Mouse (Mus musculus): ENCODE measurements around the gene Maml3. TPM values are rescaled to one million over a fixed set of nuclear protein-coding genes. Genes with fewer than 3 reads are reported as not detected.

Maml3 gene
- total RNA-seq, 2 experiments from 2014 or later = 7.8 TPM

DNA sequence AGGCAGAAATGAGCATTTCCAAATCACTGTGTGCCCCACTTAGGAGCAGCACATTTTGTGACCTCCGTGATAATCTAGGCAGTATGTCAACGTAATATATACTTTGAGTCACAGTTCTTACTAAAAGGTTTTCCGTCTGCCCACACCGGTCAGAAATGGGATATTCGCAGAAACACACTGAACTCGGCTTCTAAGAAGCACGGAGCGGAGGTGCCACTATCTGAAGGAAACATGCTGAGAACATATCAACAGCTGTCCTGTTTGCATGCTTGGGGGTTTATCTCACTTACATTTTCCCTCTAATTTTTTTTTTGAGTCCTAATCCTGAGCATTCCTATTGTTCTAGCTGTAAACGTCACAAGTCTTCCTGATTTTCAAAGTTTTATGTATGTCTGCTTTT is 226.3 kb downstream of the Maml3 start:
- DNase-seq (ENCODE audit: low spot score in 2 of 2) = no peak

DNA sequence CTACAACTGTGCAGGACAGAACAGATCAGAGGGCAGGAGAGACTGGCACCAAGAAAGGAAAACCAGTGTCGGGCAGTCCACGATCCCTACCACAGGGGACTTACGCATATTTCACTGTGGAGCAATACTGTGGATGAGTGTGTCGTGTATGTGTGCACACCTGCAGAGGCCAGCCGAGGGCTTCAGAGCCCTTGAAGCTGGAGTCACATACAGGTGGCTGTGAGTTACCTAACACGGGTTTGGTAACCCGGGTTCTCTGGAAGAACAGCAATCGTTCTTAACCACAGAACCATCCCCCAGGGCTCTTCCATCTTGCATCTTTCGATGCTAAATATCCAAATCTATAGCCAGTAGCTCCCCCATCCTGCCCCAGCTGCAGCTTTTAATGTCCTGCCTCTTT is 228.1 kb downstream of the Maml3 start:
- no peak for DNase-seq (ENCODE audit: low spot score in 2 of 2)

DNA sequence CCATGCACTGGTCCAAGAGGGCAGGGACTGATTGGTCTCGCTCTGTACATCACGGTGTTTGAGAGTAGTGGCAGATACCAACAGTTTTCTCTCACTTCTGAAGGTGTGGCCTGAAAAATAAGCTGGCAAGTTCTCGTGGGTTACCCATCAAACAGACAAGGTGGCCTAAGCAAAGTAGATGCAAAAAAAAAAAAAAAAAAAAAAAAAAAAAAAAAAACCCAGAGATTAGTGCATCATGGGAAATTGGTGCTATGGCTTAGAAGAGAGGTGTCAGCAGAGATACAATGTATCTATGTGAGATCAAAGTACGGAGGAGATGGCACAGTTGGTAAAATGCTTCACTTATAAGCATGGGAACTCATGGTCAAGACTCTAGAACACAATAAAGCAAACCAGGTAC is 229.2 kb downstream of the Maml3 start:
- no peak for DNase-seq (ENCODE audit: low spot score in 2 of 2)

DNA sequence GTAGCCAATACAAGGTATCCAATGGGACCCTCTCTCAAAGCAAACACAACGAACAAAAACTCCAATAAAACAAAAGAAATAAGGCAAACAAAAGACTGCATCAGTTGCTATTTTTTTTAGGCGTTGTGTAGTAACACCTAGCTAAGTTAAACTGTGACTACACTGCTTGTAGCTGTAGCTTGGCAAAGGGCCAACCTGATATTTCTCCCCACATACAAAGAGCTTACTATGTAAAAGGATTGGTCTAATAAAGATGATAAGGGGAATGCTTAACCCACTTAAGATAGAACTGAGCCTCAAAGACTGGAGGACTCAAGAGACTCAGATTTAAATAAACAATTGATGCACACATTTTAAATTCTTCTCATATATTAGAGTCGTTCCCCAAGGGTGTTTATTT is 230.6 kb downstream of the Maml3 start:
- DNase-seq (ENCODE audit: low spot score in 2 of 2) = no peak

DNA sequence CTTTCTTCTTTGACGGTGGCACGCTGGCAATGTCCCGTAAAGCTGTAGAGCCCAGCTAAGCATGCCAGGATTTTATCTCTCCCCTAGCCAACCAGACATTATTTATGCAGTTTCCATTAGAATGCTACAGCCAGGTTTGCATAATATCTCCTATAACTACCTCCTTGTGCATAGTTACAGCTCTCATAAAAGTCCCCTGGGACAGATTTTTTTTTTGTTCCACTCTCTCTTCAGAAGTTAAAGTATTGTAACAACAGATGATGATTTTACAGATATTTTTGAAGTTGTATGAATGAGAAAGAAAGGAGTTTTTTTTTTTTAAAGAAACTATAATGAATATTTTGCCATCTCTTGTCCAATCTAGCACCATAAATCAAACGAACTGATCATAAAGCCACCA is 232.1 kb downstream of the Maml3 start:
- DNase-seq (ENCODE audit: low spot score in 2 of 2) = no peak

DNA sequence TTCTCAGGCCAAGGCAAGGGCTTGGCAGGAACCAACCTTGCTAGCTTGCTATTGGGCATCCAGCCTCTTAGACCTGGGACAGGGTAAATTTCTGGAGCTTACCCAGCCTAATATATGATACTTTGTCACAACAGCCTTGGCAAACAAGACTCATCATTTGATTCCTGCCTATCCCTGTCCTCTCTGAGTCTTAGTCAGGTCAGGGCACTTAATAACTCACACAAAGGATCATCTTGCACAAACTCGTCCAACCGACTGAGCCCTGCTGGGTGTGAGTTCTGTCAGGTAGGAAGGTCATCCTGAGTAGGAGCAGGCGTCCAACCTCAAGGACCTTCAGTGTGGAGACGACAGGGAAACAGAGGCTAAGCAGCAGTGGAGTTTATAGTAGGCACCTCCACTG is 233.5 kb downstream of the Maml3 start:
- no peak for DNase-seq (ENCODE audit: low spot score in 2 of 2)

DNA sequence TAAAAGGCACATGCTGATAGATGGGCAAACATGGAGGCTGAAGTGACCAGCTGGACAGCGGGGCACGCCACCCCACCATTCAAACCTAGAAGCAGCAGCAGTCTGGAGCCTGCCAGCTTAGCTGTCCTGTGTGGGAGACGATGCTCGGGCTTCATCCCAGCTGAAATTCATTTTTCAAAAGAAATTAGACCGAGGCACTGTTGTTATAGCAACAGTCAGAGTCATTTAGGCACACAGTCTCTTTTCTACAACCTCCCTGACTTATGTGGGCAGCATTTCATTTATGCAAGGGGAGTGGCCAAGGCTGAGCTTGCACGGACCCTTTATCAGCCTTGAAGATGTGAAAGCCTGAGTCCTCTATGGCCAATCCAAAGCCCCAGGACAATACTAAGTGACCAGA is 234.9 kb downstream of the Maml3 start:
- peak; percentile 29 to 70 for DNase-seq (ENCODE audit: low spot score in 2 of 2)

DNA sequence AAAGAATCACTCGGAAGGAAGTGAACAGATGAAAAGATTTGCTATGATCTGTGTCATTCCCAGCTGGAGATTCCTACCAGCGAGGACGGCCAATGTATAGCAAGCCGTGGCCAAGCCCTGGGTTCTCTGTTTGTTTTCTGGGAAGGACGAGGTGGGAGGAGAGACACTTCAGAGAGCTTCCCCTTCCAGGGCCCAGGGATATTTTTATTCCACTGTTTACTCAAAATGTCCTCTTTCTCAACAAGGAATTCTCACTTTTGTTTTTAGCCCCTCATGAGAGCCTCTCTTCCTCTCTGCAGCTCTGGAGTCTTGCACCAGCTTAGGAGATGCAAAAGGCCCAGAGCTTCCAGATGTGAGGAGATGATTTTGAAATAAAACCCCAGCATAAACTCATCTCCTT is 236.0 kb downstream of the Maml3 start:
- no peak for DNase-seq (ENCODE audit: low spot score in 2 of 2)

DNA sequence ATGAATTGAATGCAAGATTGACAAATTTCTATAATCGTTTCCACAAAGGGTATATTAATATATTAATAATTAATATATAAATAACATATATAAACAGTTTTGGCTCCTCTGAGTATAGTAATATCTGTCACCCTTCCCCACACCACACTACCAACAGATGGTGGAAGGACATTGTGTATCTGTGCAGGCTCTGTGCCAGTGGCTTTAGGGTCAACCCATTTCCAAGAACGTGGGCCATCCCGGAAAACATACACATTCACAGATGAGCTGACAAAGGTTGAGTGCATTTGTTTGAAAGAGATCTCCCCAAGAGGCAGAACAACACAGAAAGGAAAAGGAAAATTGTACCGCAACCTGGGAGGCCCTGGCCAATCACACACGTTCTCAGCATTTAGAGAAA is 238.4 kb downstream of the Maml3 start:
- no peak for DNase-seq (ENCODE audit: low spot score in 2 of 2)

DNA sequence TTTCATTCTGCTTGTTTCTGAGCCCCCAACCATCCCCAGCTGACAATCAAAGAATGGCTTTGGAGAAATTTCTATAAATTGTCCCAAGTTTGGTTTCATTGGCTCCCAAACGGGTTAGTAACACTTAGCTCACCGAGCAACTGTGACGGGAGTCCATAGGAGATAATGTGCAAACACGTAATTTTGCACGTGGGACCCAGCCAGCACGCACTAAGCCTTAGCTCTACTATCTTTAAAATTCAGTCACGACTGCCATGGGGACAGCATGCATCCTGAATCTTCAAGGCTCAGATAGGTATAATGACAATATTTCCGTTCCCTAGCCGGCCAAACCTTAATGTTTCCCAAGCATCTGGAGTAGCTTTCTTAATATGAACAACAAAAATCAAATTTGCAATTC is 243.2 kb downstream of the Maml3 start:
- DNase-seq (ENCODE audit: low spot score in 2 of 2) = no peak

DNA sequence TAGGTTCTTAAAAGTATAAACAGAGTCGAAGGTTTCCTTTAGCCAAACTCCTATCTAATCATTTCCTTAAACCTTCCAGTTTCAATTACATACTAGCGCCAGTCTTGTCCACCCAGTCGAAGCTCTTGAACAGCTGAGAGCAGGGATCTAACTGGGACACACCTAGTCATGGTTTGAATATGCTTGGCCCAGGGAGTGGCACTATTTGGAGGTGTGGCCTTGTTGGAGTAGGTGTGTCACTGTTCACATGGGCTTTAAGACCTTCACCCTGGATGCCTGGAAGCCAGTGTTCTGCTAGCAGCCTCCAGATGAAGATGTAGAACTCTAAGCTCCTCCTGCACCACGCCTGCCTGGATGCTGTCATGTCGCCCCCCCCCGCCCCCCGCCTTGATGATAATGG is 244.4 kb downstream of the Maml3 start:
- DNase-seq (ENCODE audit: low spot score in 2 of 2) = no peak

DNA sequence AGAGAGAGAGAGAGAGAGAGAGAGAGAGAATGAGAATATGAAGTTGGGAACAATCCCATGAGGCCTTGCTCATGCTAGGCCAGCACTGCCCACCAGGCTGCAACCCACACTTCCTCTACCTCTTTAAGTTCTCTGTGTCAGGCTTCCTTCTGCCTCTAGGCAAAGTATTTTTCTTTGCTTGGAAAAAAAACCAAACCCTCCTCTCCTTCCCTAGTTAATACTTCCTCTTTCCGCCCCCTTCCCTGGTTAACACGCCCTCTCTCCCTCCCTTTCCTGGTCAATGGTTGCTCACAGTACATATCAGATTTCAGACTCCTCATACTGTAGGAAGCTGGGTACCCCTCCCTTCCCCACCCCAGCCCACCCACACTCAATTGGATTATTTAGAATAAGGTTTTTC is 245.7 kb downstream of the Maml3 start:
- DNase-seq (ENCODE audit: low spot score in 2 of 2) = no peak

DNA sequence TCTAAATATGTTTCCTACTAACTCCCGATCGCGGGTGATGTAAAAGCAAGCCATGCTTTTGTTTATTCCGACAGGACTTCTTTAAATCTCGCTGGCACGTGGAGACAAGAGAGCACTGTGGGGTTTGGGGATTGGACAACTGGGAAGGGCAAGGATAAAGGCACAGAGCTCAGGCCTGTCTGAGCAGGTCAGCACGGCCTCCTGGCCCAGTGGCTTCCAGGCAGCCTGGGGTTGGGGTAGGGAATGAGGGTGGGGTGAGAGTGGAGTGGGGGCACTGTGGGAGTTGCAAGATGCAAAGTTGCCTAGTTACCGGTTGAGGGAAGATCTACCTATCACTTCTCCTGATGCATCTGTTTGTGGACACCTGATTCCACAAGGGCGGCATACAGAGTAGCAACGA is 250.7 kb downstream of the Maml3 start:
- no peak for DNase-seq (ENCODE audit: low spot score in 2 of 2)

DNA sequence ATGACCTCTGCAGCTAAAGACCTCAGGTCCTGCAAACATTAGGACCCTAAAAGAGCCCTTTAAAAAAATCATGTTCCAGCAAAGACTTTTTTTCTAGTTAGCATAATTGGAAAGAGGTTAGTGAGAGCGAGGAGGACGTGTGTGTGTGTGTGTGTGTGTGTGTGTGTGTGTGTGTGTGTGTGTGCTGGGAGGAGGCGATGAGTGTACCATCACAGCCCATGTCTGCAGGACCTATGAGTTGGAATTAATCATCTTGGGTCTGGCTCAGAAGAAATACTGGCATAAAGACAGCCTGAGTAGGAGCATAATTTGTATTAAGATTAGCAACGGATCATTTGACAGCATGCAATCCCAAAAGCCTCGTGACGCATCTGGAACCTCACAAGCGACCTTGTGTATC is 251.3 kb downstream of the Maml3 start:
- no peak for DNase-seq (ENCODE audit: low spot score in 2 of 2)

DNA sequence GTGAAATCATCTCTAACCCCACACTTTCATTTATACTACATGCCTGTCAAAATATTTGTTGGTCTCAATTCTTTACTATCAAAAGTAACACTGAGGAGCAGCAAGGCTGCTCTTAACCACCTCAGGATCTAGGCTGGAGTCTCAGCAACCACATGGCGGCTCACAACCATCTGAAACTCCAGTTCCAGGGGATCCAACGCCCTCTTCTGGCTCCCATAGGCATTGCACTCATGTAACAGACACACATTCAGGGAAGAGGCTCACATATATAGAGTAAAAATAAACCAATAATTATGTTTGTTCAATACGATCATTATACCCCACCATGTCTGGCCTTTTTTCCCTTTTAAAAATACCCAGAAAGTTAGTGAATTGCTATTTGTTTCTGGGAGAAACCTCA is 252.2 kb downstream of the Maml3 start:
- no peak for DNase-seq (ENCODE audit: low spot score in 2 of 2)

DNA sequence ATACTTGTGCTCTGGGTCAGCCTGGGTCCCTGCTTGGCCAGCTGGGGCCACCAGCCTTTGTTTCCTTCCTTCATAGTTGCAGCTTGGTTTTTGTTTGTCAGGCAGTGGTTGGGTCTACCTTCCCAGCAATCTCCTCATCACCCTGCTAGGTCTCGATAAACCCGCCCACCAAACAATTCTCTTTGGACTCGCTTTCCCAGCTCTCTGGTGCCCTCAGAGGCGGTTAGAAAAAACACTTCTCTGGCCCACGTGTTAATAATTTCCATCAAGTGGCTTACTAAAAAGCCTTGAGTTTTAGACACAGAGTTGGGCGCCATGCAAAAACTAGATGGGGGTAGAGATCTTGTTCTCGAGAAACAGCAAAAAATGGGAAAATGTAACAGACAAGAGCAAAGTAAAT is 253.3 kb downstream of the Maml3 start:
- no peak for DNase-seq (ENCODE audit: low spot score in 2 of 2)

DNA sequence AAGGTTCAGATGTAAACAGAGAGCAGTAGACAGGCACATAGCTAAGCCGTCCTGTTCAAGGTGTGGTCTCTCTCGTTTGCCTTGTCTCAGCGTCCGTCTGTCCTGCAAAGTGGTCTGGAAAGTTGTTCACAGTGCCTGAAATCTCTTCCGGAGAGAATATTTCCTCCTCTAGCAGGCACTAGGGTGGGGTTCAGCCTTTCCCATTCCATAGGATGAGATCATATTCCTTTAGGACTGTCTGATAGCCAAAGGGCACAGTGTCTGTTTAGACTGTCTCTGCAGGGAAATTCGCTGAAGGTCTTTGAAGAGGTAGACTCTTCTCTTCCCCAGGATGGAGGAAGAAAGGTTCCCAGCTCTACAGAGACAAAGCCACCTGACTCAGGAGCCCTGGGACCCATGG is 255.4 kb downstream of the Maml3 start:
- DNase-seq (ENCODE audit: low spot score in 2 of 2) = no peak

DNA sequence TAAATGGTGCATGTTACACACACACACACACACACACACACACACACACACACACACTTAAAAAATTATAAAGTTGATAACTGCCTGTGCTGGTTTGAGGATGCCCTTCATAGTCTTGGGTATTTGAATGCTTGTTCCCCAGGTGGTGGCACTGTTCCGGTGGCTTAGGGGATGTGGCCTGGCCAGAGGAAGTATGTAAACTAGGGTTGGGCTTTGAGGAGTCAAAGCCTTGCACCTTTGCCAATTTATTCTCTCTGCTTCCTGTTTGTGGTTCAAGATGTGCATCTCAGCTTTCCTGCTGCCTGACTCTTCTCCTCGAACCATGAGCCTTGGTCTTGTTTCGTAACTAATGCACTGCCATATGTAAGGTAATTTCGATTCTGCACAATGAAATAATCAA is 257.6 kb downstream of the Maml3 start:
- no peak for DNase-seq (ENCODE audit: low spot score in 2 of 2)

DNA sequence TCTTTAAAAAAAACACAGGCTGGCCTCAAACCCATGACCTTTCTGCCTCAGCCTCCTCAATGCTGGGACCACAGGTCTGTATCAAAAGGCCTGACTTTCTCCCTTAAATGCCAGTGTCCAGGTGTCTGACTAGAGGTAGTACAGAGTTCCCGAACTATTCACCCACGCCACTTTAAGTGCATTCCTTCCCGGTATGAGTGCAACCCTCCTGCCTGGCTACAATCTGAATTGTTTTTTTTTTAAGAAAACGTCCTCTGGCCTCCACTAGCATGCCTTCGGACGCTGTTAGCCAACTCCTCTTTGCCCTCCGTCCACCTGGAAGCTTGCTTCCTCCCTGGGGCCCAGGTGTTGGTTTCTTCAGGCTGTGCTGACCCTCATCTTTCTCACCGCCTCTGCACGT is 260.6 kb downstream of the Maml3 start:
- DNase-seq (ENCODE audit: low spot score in 2 of 2) = no peak

DNA sequence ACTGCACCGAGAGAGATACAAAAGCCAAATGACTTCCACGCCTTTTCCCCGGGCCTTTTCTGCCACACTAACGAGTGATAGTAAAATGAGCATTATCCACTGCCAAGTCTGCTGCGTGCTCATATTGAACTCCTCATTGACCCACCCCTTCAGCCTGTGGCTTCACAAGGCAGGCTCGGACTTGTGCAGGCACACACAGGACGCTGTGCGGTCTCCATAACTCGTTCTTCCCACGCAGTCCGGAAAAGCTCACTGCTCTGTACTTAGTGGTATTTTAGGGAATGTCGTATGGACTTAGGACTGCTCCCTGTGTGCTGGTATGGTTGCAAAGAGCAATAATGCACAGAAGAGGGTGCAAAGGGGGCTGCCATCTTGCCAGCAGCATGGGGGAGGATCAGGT is 262.7 kb downstream of the Maml3 start:
- DNase-seq (ENCODE audit: low spot score in 2 of 2) = no peak

DNA sequence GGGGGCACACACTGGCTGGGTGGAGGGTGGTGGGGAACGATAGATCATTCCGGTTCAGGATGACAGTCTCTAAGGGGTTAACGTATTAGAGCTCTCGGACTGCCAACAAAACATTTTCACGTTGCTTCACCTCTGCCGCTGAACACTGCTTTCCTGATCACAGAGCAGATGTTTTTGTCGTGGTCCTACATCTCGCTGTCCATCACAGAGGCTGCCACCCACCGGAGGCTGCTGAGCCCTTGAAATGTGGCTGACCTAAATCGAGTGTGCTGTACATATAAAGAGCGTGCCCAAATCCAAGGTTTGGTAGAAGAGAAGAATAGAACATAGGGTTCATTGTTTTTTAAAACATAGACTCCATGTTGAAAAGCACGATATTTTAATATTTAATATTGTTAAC is 263.3 kb downstream of the Maml3 start:
- DNase-seq (ENCODE audit: low spot score in 2 of 2) = no peak

DNA sequence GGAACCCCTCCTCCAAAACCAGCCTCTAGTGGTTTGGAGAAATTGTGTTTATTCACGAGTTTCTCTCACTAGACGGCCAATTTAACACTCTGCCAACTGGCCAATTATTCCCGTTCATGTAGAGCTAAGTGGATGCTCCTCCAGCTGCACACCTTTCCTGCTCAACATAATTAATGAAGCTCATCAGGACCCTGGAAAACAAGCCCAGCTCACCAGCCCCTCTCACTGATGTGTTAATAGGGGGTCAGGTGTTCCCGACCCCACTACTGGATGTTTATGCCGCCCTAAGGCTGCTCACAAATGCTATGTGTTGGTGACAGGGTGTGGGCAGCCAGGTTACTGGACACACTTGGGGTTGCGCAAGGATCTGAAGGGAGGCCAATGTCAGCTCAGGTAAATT is 263.7 kb downstream of the Maml3 start:
- no peak for DNase-seq (ENCODE audit: low spot score in 2 of 2)

DNA sequence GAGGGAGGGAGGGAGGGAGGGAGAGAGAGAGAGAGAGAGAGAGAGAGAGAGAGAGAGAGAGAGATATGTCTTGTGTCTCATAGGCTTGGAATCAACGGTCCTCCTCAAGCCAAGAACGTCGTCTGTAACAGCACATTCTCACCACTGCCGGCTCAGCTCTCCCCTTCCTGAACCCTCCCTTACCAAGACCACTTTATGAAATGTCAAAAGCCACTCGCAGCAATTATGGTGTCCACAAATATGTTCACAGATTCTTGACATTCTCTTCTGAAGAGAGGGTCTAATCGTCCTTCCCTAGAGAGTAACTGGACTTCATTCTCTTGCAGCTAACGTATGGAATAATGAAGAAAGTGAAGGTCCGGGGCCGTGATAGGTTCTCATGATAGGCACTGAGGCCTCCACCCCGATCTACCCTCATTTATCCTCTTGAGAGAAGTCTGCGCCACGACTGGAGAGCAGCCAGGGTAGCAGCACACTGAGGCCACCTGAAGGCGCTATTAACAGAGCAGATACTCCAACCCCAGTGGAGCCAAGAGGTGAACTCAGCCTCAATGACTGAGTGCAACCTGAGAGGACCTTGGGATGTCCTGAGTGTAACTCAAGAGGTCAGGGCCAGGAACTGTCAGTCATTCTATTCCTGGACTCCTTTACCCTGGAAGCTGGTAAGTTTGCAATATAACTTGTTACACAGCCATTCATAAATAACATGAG is 264.6 kb downstream of the Maml3 start:
- no peak for DNase-seq (ENCODE audit: low spot score in 2 of 2)

DNA sequence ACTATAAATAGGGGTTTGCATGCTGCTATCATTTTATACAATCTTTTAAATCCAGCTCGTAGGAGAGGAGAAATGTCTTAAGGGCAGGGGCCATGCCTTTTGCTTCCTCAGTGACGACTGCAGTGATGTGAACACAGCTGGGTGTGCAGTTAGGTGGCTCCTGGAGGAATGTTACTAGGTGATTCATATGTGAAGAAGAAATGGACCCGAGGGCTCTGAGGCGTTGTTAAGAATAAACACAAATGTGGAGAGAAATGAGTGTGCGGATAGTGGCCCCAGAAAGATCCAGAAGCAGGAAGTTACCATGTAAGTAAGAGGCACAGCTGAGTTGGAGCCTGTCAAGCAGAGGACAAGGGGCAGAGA is 265.5 kb downstream of the Maml3 start:
- no peak for DNase-seq (ENCODE audit: low spot score in 2 of 2)
